30 mouse cellular contexts compared by ENCODE assay signal in the genomic region with DNA sequence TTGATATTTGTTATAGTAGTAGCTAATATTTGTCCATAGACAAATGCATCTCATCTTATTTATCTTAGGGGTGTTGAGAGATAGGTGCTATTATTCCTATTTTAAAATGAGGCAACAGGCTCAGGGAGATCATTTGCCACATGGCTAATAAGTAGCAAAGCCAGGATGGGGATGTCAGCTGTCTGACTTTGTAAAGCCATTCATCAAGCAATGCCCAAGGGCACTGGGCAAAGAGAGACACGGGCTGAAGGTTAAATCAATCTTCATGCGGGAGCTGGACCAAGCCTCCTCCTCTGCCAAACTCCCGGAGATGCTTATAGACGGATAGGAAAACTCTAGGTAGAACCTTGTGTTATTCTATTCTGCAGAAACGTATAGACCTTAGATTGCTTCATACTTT. TPM values are rescaled to one million over a fixed set of nuclear protein-coding genes. Genes with fewer than 3 reads are reported as not detected.
A peak's percentile ranks its signal among the peaks of the same experiment; 100 is the strongest.
DNase-seq lines count a peak whose midpoint lies in the region; ATAC-seq and TF ChIP-seq lines count a peak whose summit lies in the region.
"Had no signal": no experiment of that assay in that cellular context is flagged by ENCODE, and none has a peak within 500 bp of the region (broad histone marks: within the 10 kb centered on the region; RNA-seq: fewer than 3 reads in every experiment).

No protein-coding gene starts in this region.

- WGBS in forebrain, embryonic 15.5 days = 64% methylated on average over 5 of the region's 5 CpGs
- WGBS in forebrain, embryonic 11.5 days = 78% methylated on average over 5 of the region's 5 CpGs
- 46% methylated on average over 5 of the region's 5 CpGs for WGBS in hindbrain, postnatal 0 days
- 58% methylated on average over 5 of the region's 5 CpGs for WGBS in hindbrain, embryonic 12.5 days
- 45% methylated on average over 5 of the region's 5 CpGs for WGBS in midbrain, embryonic 14.5 days
- 55% methylated on average over 5 of the region's 5 CpGs for WGBS in midbrain, embryonic 16.5 days

- no peaks in the 10 kb centered on the region for H3K27me3 ChIP-seq in forebrain, embryonic 15.5 days
- H3K27me3 ChIP-seq in forebrain, embryonic 11.5 days (ENCODE audit: control insufficient read depth, insufficient read depth, low read length) = no peaks in the 10 kb centered on the region
- no peaks in the 10 kb centered on the region for H3K27me3 ChIP-seq in hindbrain, postnatal 0 days (ENCODE audit: insufficient read depth, low read length)
- H3K27me3 ChIP-seq in hindbrain, embryonic 12.5 days = no peaks in the 10 kb centered on the region
- H3K27me3 ChIP-seq in midbrain, embryonic 14.5 days (ENCODE audit: control insufficient read depth, insufficient read depth, low read length) = no peaks in the 10 kb centered on the region
- no peaks in the 10 kb centered on the region for H3K27me3 ChIP-seq in midbrain, embryonic 16.5 days (ENCODE audit: control insufficient read depth, insufficient read depth, low read depth, low read length)
- H3K27me3 ChIP-seq: limb, embryonic 12.5 days; midbrain, embryonic 15.5 days; stomach, embryonic 15.5 days had no signal

- no peak overlapping the region for H3K9ac ChIP-seq in forebrain, embryonic 15.5 days (replicated peaks)
- no peak overlapping the region for H3K9ac ChIP-seq in forebrain, embryonic 11.5 days (ENCODE audit: low read length)
- H3K9ac ChIP-seq in hindbrain, postnatal 0 days (replicated peaks; ENCODE audit: low read length) = no peak overlapping the region
- no peak overlapping the region for H3K9ac ChIP-seq in hindbrain, embryonic 12.5 days
- no peak overlapping the region for H3K9ac ChIP-seq in midbrain, embryonic 14.5 days (replicated peaks; ENCODE audit: low read length)
- no peak overlapping the region for H3K9ac ChIP-seq in midbrain, embryonic 16.5 days (ENCODE audit: low read depth, low read length)
- H3K9ac ChIP-seq: limb, embryonic 12.5 days; liver, embryonic 14.5 days; lung, embryonic 15.5 days; midbrain, embryonic 15.5 days; stomach, embryonic 15.5 days had no signal

- no peaks in the 10 kb centered on the region for H3K9me3 ChIP-seq in forebrain, embryonic 15.5 days
- H3K9me3 ChIP-seq in forebrain, embryonic 11.5 days (ENCODE audit: control insufficient read depth, low read length) = no peaks in the 10 kb centered on the region
- no peaks in the 10 kb centered on the region for H3K9me3 ChIP-seq in hindbrain, postnatal 0 days (ENCODE audit: low read length)
- no peaks in the 10 kb centered on the region for H3K9me3 ChIP-seq in hindbrain, embryonic 12.5 days (replicated peaks)
- H3K9me3 ChIP-seq in midbrain, embryonic 14.5 days (ENCODE audit: control insufficient read depth, low read length) = no peaks in the 10 kb centered on the region
- no peaks in the 10 kb centered on the region for H3K9me3 ChIP-seq in midbrain, embryonic 16.5 days (replicated peaks; ENCODE audit: control insufficient read depth, low read length, poor library complexity, severe bottlenecking)
- H3K9me3 ChIP-seq: limb, embryonic 12.5 days; lung, embryonic 15.5 days; megakaryocyte, embryonic 14.5 days; midbrain, embryonic 15.5 days; stomach, embryonic 15.5 days had no signal

- 0 out of 2 replicates have a peak overlapping the region, but pooled peaks have one; percentile 89 for H3K27ac ChIP-seq in forebrain, embryonic 15.5 days (replicated peaks)
- H3K27ac ChIP-seq in forebrain, embryonic 11.5 days (ENCODE audit: low read depth, low read length) = no peak overlapping the region
- no peak overlapping the region for H3K27ac ChIP-seq in hindbrain, postnatal 0 days
- H3K27ac ChIP-seq in hindbrain, embryonic 12.5 days = no peak overlapping the region
- 0 out of 2 replicates have a peak overlapping the region, but pooled peaks have one; percentile 20 for H3K27ac ChIP-seq in midbrain, embryonic 14.5 days (replicated peaks; ENCODE audit: low read depth, low read length)
- no peak overlapping the region; the same call in 1 of the 2 replicates for H3K27ac ChIP-seq in midbrain, embryonic 16.5 days (ENCODE audit: low read length)
- H3K27ac ChIP-seq: limb, embryonic 12.5 days; liver, embryonic 14.5 days; lung, embryonic 15.5 days; stomach, embryonic 15.5 days had no signal

- H3K4me3 ChIP-seq in forebrain, embryonic 15.5 days = no peak overlapping the region
- no peak overlapping the region for H3K4me3 ChIP-seq in forebrain, embryonic 11.5 days (ENCODE audit: low read depth, low read length)
- no peak overlapping the region for H3K4me3 ChIP-seq in hindbrain, postnatal 0 days (ENCODE audit: low read length)
- no peak overlapping the region for H3K4me3 ChIP-seq in hindbrain, embryonic 12.5 days
- no peak overlapping the region for H3K4me3 ChIP-seq in midbrain, embryonic 14.5 days (replicated peaks; ENCODE audit: low read depth, low read length)
- H3K4me3 ChIP-seq in midbrain, embryonic 16.5 days (ENCODE audit: low read depth, low read length) = no peak overlapping the region
- H3K4me3 ChIP-seq: limb, embryonic 12.5 days; megakaryocyte, embryonic 14.5 days; stomach, embryonic 15.5 days had no signal

- no peak for ATAC-seq in forebrain, embryonic 15.5 days (replicated peaks)
- ATAC-seq in forebrain, embryonic 11.5 days (replicated peaks; ENCODE audit: low FRiP score) = no peak
- ATAC-seq in hindbrain, postnatal 0 days = no peak
- ATAC-seq in hindbrain, embryonic 12.5 days (ENCODE audit: low FRiP score) = no peak
- ATAC-seq in midbrain, embryonic 14.5 days (ENCODE audit: low FRiP score, low TSS enrichment) = no peak
- ATAC-seq in midbrain, embryonic 16.5 days = no peak
- ATAC-seq: inflammation-experienced regulatory T-cells, adult 6 months had no signal

- no peak for TF ChIP-seq CTCF in hindbrain, postnatal 0 days (IDR thresholded peaks at IDR 0.05; ENCODE audit: low read depth)

- no peak for DNase-seq in forebrain, embryonic 11.5 days (ENCODE audit: low spot score)
- peak; percentile 36 for DNase-seq in hindbrain, postnatal 0 days (ENCODE audit: low spot score)
- DNase-seq in midbrain, embryonic 14.5 days = no peak
- no peak for DNase-seq in urinary bladder, postnatal 36 days (ENCODE audit: low spot score in 2 of 2)
- DNase-seq: cerebellum, adult 8-10 months; gastrocnemius, postnatal 25 days; kidney, adult 18-20 months; kidney, postnatal 10 days; lung, postnatal 36 days; thymus, postnatal 36 days had no signal

- H3K4me1 ChIP-seq in forebrain, embryonic 15.5 days = peaks cover 30% of the 10 kb centered on the region
- H3K4me1 ChIP-seq in forebrain, embryonic 11.5 days (replicated peaks; ENCODE audit: control insufficient read depth, insufficient read depth, low read length) = peaks cover 4% of the 10 kb centered on the region
- H3K4me1 ChIP-seq in hindbrain, postnatal 0 days (ENCODE audit: insufficient read depth, low read length) = no peaks in the 10 kb centered on the region; the same call in 1 of the 2 replicates
- H3K4me1 ChIP-seq in hindbrain, embryonic 12.5 days = peaks cover 17% of the 10 kb centered on the region
- H3K4me1 ChIP-seq in midbrain, embryonic 14.5 days (ENCODE audit: control insufficient read depth, insufficient read depth, low read length) = peaks cover 17% of the 10 kb centered on the region
- H3K4me1 ChIP-seq in midbrain, embryonic 16.5 days (ENCODE audit: control insufficient read depth, insufficient read depth, low read length) = peaks cover 15% of the 10 kb centered on the region
- H3K4me1 ChIP-seq: stomach, embryonic 15.5 days had no signal

- H3K4me2 ChIP-seq in forebrain, embryonic 15.5 days (replicated peaks) = no peak overlapping the region
- no peak overlapping the region for H3K4me2 ChIP-seq in forebrain, embryonic 11.5 days (ENCODE audit: low read depth, low read length, severe bottlenecking)
- no peak overlapping the region for H3K4me2 ChIP-seq in hindbrain, postnatal 0 days (ENCODE audit: low read depth, low read length)
- no peak overlapping the region for H3K4me2 ChIP-seq in hindbrain, embryonic 12.5 days (replicated peaks)
- H3K4me2 ChIP-seq in midbrain, embryonic 14.5 days (ENCODE audit: low read length) = no peak overlapping the region
- no peak overlapping the region for H3K4me2 ChIP-seq in midbrain, embryonic 16.5 days (ENCODE audit: low read length)
- H3K4me2 ChIP-seq: stomach, embryonic 15.5 days had no signal

- no peaks in the 10 kb centered on the region for H3K36me3 ChIP-seq in forebrain, embryonic 15.5 days
- H3K36me3 ChIP-seq in forebrain, embryonic 11.5 days (ENCODE audit: control insufficient read depth, insufficient read depth, low read length) = no peaks in the 10 kb centered on the region
- H3K36me3 ChIP-seq in hindbrain, postnatal 0 days (ENCODE audit: insufficient read depth, low read length) = no peaks in the 10 kb centered on the region
- no peaks in the 10 kb centered on the region for H3K36me3 ChIP-seq in hindbrain, embryonic 12.5 days
- no peaks in the 10 kb centered on the region for H3K36me3 ChIP-seq in midbrain, embryonic 14.5 days (ENCODE audit: control insufficient read depth, insufficient read depth, low read length)
- no peaks in the 10 kb centered on the region for H3K36me3 ChIP-seq in midbrain, embryonic 16.5 days (ENCODE audit: control insufficient read depth, insufficient read depth, low read length)
- H3K36me3 ChIP-seq: limb, embryonic 12.5 days; lung, embryonic 15.5 days; midbrain, embryonic 15.5 days; stomach, embryonic 15.5 days had no signal

RNA-seq across cellular contexts. Expression of a gene that starts 1.0 kb away (rescaled TPM):
- polyA plus RNA-seq in forebrain, embryonic 15.5 days (2015; fragmentation: Nextera tagmentation; extraction: Ambion mirVana) = 16.7 and 18.5 TPM in 2 replicates
- polyA plus RNA-seq in forebrain, embryonic 11.5 days (2014; fragmentation: Nextera tagmentation; extraction: Ambion mirVana) = 5.3 and 6.6 TPM in 2 replicates
- total RNA-seq in hindbrain, postnatal 0 days (2014; rRNA removed) = 2.9 and 4.9 TPM in 2 replicates
- polyA plus RNA-seq in hindbrain, postnatal 0 days (2015; fragmentation: Nextera tagmentation; extraction: Ambion mirVana) = 9.1 and 9.7 TPM in 2 replicates
- polyA plus RNA-seq in hindbrain, embryonic 12.5 days (2016; fragmentation: Nextera tagmentation; extraction: Ambion mirVana) = 6.9 and 8.9 TPM in 2 replicates
- 7.3 and 11.5 TPM in 2 replicates for polyA plus RNA-seq in midbrain, embryonic 14.5 days (2014; fragmentation: Nextera tagmentation; extraction: Ambion mirVana)
- 8.8 and 9.2 TPM in 2 replicates for polyA plus RNA-seq in midbrain, embryonic 16.5 days (2015; fragmentation: Nextera tagmentation; extraction: Ambion mirVana)
- total RNA-seq: MEL had no signal
- polyA plus RNA-seq: inflammation-experienced regulatory T-cells, adult 6 months had no signal

RNA-seq across cellular contexts. Expression of a gene that starts 1.7 kb away (rescaled TPM):
- polyA plus RNA-seq in forebrain, embryonic 15.5 days (2015; fragmentation: Nextera tagmentation; extraction: Ambion mirVana) = not detected in 2 replicates
- not detected in 2 replicates for polyA plus RNA-seq in forebrain, embryonic 11.5 days (2014; fragmentation: Nextera tagmentation; extraction: Ambion mirVana)
- not detected in 2 replicates for total RNA-seq in hindbrain, postnatal 0 days (2014; rRNA removed)
- not detected in 2 replicates for polyA plus RNA-seq in hindbrain, postnatal 0 days (2015; fragmentation: Nextera tagmentation; extraction: Ambion mirVana)
- polyA plus RNA-seq in hindbrain, embryonic 12.5 days (2016; fragmentation: Nextera tagmentation; extraction: Ambion mirVana) = not detected in 2 replicates
- not detected in 2 replicates for polyA plus RNA-seq in midbrain, embryonic 14.5 days (2014; fragmentation: Nextera tagmentation; extraction: Ambion mirVana)
- not detected in 2 replicates for polyA plus RNA-seq in midbrain, embryonic 16.5 days (2015; fragmentation: Nextera tagmentation; extraction: Ambion mirVana)
- total RNA-seq: gastrocnemius, postnatal 25 days; heart, adult 8-10 months; heart, postnatal 25 days; layer of hippocampus, adult 18-20 months; layer of hippocampus, postnatal 25 days; MEL had no signal
- polyA plus RNA-seq: C2C12; embryonic facial prominence, embryonic 14.5 days; forebrain, embryonic 14.5 days; heart, embryonic 14.5 days; inflammation-experienced regulatory T-cells, adult 6 months; limb, embryonic 12.5 days; liver, embryonic 14.5 days; lung, embryonic 15.5 days; midbrain, embryonic 15.5 days; neural tube, embryonic 14.5 days; stomach, embryonic 15.5 days had no signal

Comparison
In these comparisons a context has a peak if more than half of its experiments do, and no peak if none do; other contexts are left out.
1. H3K27ac ChIP-seq: peak in forebrain, embryonic 15.5 days (single experiment) and midbrain, embryonic 14.5 days (single experiment); none in forebrain, embryonic 11.5 days (single experiment), hindbrain, postnatal 0 days (single experiment), hindbrain, embryonic 12.5 days (single experiment) and midbrain, embryonic 16.5 days (single experiment).